Mouse (Mus musculus) WW6 (cell line): ENCODE data around the gene Rpl11.
"Not testable (repeated sequence)": the region's sequence is repeated elsewhere in the genome, so short reads cannot be mapped to it uniquely, and the experiment has no call there.

Experiments
- DNase-seq: peaks from one replicate; pipeline ENCODE4 v3.0.0-alpha.2; 2013; ENCODE audit warnings: low read depth, low spot score

Rpl11 gene

DNA sequence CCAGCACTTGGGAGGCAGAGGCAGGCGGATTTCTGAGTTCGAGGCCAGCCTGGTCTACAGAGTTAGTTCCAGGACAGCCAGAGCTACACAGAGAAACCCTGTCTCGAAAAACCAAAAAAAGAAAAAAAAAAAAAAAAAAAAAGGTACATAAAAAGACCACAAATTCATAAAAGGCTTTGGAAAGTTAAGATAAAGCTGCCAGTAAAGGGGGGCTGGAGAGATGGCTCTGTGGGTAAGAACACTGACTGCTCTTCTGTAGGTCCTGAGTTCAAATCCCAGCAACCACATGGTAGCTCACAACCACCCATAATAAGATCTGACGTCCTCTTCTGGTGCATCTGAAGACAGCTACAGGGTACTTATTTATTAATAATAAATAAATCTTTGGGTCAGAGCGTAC is 73.0 kb downstream of the Rpl11 start:
- not testable (repeated sequence) for DNase-seq
